Mouse (Mus musculus): ENCODE results near the gene Plcb4.

Gene Plcb4

DNA sequence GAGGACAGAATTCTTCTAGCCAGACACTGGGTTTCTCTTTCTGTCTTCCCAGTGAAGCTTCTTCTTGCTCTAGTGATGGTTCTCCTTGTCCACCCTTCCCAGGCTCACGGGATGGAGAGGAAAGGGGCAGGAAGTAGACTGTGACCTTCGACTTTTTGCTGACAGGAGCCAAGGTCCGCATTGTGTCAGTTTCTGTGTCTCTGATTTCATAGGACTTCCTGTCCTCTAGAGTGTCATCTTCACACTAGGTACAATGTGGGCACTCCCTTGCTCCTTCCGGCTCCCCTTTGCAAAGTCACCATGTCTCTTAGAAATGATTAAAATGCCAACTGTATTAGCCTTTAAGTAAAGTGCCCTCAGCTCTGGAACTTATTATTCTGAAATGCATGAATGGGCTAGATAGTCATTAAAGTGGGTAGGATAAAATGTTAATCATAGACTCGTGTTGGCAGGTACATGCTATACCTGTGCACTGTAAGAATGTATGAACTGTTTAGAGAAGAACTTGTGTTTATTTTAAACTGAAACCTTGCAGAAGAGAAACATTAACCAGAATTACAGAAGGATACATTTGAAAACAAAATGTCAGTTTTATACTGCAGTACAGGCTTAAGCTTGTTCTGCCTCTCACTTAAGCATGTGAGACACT, 152.8 kb downstream of the Plcb4 start:
- DNase-seq (ENCODE audit: low spot score), result no peak

DNA sequence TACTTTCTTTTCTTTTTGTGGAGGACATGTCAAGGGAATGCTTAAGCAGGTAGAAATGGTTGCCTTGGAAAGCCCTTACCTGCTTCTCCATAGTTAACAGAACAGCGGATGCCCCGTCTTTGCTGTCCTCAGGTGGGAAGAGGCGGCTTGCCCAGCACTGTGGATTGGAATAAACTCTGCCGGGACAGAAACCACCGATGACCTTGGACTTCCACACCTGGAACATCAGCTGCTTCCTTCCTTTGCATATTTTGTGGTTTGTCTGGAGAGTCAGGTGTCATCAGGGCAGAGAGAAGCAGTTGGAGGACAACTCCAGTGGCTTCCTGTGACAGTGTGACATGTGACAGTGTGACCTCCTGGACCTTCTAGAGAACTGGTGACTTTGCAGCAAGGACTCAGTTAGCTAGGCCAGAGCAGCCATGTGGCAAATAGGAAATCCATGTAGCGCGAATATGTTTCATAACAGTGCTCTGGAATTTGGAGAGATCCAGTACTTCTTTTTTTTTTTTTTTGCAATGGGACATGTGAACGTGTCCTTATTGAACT, 154.0 kb downstream of the Plcb4 start:
- no peak for DNase-seq (ENCODE audit: low spot score)

DNA sequence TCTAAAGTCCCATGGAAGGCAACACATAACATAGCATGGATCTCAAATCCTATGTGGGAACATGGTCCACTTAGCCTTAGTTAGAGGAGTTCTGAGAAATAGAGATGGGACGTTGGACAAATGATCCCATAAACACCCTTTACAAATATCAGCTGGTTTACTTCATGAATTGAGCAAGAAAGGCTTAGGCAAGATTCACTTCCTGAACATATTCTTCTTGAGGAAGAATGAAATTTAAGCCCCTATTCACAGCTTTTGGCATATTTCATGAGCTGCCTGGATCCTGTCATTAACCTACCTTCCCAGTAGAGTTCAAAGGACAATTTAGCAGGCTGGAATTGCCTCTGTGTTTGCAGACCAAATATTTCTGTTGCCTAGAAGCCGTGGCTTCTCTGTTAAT, 161.9 kb downstream of the Plcb4 start:
- no peak for DNase-seq (ENCODE audit: low spot score)

DNA sequence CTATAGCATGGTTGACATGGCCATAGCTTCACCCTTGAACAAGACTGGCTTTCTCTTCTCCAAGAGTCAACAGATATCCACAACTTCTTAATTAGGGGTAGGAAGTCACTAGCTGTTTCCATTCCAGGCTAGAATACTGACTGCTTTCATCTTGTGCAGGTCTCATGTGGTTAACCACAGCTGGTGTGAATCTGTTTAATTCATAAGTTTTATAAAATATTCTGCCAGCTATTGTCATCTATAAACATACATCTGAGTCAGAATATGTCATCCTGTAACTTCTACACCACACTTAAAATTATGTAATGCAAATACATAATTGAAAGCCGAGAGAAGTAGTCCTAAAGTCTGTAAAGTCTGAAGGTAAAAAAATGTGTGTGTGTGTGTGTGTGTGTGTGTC, 164.9 kb downstream of the Plcb4 start:
- DNase-seq (ENCODE audit: low spot score), result no peak

DNA sequence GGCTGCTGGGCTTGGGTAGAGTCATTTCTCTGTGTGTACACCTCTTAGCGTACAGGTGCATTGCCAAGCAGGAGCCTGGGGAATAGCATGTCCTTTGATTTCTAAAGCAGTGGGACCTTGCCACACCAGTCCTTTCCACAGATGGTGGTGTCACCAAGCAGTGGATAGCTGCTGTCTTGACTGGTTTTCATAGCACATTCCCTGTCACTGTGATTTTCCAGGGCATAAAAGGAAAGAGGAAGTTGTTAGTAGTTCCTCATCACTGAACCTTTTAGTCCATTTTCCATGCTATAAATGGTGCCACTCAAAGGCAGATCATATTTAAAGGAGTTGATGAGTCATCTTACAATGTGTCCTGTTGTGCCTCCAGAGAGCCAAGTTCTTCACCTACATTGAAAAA, 165.9 kb downstream of the Plcb4 start:
- DNase-seq (ENCODE audit: low spot score), result no peak

DNA sequence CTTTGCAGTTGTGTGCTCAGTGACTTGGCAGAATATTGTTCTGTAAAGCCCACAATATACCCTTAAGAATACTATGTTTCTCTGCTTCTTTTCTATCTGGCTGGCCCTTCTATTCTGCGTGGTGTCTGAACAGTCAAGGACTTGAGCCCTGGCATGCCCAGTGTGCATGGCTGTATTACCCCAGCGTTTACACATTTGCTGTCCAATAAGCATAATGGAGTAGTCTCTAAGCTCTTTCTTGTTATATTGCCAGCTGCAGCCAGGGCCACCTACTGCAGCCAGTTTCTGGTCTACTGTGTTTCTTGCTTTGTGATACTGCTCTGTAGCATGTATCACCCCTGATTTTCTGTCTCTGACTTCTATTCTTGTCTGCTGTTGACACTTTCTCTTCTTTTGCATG, 166.8 kb downstream of the Plcb4 start:
- no peak for DNase-seq (ENCODE audit: low spot score)

DNA sequence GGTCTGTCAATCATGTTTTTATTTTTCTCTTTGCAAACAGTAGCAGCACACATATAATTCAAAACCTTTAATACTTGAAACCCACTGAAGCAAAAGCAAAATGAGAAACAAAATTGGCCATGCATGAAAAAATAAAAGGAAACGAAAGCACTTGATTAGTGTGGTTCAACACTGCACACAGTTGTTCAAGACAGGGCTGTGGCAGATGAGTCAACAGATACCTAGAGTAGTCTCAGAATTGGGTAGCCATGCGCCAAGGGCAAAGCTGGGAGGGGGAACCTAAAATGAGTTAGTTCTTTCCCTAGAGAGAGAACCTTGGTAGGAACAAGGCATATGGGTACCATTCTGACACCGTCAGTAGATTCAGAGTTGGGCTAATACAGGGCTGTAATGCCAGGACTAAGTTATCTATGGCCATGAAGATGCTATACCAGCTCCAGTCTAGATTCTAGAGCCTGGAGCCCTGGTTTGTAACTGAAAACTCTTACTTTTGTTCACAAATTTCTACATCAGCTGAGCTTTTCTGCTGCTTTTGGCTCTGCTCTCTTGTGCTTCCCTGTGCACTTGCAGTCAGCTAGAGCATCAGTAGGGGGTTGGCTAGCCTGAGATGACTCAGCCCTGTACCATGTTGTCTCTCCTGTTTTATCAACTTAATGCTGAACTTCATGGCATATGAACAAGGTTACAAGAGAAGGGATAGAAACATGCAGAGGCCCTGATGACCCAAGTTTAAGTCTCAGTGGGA, 168.0 kb downstream of the Plcb4 start:
- peak; percentile 17 for DNase-seq (ENCODE audit: low spot score)

DNA sequence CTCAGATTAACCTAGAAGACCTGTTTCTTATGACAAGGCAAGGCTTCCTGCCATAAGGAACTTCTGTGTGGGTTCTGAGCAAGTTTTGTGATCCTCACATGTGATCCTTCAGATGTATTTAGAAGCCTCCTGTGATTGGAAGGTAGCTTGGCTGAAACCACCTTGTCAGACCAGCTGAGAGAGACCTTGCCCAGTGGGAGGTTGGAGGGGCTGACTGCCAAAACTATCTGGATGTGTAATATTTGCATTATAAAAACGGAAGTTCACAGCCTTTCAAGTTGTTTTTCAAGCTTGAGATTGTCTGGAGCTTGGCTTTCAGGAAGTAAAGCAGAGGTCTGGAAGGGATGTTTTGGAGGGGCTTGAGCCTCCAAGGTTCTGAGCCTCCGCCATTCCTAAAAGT, 169.6 kb downstream of the Plcb4 start:
- DNase-seq (ENCODE audit: low spot score), result no peak

DNA sequence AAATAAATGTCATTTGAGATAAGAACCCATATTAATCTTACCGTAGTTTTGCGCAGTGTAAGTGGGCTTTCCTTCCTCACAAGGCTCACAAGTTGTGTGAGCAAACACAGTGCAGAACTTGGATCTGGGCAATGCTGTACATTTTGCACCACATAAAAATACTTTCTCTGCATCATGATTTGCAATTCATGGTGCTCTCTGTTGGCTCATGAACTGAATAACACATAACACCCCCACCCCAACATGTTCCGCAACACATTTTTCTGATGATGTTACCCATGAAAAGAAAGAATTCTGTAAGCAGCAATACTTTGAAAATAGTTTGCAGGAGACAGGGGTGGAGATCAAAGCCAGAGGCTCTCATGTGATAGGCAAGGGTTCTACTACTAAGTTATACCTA, 174.9 kb downstream of the Plcb4 start:
- DNase-seq (ENCODE audit: low spot score), result no peak

DNA sequence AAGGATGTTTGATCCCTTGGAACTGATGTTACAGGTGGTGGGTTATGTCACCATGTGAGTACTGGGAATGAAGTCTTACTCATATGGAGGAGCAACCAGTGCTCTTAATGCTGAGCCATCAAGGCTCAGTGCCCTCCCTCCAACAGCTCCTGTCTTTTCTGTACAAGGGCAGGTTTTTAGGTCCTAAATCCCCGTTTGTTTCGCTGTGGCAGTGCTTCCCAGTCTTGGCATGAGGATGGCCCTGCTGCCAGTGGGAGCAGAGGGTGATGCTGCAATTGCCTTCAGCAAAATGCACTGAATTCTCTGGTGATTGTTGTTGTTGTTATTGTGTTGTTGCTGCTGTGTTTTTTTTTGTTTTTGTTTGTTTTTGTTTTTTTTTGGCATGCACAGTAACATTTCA, 175.6 kb downstream of the Plcb4 start:
- no peak for DNase-seq (ENCODE audit: low spot score)

DNA sequence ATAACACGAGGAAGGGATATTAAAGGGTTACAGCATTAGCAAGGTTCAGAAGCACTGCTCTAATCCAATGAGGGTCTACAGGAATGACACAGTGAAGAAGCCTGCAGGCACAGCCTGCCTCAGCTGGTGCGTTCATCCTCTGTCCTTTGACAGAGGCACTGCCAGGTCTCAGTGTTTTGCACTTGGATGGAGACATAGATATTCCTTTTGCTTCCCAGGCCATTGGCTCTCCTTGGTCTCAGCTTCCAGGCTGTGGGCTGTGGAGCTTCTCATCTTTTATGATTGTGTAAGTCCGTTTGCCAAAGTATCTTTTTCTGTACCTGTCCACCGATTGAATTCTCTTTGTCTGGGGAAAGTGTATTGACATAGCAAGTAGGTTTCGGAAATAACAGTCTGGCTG, 177.1 kb downstream of the Plcb4 start:
- DNase-seq (ENCODE audit: low spot score), result no peak

DNA sequence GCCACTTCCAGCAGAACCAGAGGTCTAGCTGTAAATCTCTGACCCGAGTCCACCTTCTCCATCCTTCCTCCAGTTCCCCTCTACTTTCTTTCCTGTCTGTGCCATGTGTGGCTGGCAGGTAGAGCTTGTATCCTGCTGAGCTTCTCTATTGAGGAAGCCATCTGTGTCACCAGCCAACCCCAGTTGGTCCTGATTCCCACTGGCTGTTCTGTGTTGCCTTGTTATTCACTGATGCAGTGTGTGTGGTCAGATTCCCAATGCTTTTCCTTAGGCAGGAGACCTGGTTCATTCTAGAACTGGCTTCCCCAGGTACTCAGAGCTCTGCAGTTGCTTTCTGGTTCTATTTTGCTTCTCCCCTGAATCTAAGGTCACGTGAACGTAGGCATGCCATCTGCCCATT, 177.6 kb downstream of the Plcb4 start:
- DNase-seq (ENCODE audit: low spot score), result no peak

DNA sequence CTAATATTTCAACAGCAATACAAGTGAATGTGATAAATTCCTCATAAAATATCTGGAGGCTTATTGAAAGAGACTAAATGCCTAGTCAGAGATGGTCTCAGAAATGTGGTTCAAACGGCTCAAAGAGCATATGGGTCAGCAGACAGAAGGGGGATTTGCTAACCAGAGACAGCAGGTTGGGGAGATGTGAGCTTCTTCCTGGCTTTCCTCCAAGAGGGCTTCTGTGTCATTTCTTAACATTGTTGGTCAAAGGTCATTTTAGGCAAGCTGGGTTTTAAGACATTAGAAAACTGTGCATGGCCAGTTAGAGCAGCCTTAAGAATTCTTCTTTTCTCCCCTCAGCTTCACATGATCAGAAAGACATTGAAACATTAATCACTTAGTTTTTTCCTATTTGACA, 178.9 kb downstream of the Plcb4 start:
- DNase-seq (ENCODE audit: low spot score), result no peak

DNA sequence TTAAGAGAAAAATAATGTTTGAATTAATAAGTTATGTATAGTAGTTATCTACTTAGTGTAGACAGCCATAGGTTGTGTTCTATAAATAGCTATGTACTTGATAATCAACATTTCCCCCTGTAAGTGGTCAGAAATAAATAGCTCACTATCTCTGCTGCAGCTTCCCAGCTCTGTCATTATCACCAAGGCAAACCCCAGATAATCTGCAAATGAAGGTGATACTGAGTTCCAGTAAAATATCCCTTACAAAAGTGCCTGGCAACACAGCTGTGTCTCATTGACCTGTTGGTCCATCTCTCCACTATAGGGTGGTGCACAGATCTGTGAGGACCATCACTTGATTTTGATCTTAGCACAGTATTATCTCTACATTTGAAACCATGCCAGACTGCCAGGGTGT, 179.3 kb downstream of the Plcb4 start:
- no peak for DNase-seq (ENCODE audit: low spot score)

DNA sequence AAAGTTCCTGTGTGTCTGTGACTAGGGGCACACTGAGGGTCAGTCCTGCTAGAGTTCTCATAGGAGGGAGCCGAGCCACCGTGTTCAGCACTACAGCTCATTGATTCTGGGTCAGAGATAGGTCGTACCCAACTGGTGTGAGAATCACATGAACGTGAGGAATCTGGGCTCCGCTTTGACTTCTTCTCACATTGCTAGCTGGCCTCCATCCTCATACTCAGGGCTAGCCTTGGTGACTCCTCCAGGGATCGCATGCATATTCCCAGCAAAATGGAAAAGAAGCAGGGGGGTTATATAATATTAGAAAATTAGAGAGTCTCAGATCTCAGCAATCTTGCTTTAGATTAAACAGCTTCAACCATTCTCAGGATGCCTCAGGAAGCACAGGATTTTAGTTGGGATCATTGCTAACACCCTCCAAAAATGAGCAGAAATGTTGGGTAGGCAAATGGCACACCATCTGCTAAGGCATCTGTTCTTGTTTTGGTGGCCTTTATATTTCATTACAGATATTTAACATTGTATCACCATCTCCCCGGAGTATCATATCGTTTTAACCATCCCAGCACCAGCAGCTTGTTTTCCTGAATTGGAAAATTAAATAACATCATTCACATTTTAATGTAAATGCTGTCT, 180.0 kb downstream of the Plcb4 start:
- no peak for DNase-seq (ENCODE audit: low spot score)

DNA sequence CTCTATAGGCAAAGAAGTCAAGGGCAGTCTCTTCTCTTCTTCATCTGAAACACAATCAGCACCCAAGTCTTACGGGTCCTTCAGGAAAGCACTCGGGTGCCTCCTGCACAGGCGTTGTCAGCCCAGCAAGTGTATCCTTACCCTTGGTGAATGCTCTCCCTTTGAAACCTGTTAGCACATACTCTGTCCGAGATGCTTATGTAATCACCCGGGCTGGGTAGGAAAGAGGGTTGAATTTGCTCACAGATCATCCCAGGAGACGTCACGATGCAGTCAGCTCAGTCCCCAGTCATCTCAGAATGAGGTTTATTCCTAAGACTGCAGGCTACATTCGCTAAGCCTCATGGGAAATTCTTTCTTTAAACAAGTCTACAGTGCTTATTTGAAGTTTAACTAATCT, 184.9 kb downstream of the Plcb4 start:
- DNase-seq (ENCODE audit: low spot score), result no peak

DNA sequence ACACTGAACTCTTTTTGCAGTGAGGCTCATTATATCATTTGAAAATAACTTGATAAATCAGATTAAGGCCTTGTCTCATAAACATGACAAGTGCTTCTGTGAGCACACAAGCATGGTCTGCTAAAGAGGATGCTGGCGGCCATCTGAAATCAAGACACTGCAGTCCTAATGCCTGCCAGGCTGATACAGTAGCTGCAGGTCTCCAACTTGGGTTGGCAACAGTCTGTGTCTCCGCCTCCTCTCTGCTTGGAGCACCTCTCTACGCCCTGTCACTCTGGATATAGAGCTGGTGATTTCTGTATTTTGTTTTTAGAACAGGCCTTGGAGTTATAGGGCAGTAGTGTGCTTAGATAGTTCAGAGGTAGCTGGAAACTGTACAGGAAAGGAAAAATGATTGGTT, 188.1 kb downstream of the Plcb4 start:
- no peak for DNase-seq (ENCODE audit: low spot score)

DNA sequence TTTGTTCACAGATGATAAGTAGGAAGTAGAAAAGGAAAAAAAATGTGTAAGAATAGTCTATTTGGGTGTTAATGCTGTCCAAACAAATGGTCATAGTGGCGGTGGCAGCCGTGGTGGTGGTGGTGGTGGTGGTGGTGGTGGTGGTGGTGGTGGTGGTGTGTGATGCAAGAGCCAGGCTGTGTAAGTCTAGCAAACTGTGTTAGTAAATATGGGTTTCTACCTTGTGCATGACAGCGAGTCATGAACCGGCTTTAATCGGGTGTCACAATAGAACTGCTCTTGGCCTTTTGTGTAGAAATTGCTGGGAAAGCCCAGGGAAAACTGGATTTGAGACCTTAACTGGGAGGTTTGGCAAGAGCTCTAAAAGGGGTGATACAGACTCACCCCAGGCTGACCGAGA, 188.9 kb downstream of the Plcb4 start:
- no peak for DNase-seq (ENCODE audit: low spot score)

DNA sequence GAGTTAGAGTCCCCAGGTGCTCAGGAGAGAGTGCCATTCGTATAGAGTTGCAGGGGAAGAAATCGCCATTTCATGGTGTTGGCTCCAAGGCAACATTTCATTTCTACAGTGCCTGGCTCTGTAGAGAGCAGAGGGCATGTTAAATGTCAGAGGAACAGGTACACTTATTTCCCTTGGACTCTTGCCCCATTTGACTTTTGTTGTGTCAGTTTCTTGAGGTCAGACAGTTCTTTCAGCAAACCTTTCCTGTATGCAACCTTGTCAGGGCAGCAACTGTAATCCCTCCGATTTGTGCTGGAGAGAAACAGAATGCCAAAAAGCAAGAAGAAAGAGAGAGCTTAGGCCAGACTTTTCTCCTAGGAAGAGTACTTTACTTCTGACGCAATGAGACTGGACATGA, 189.4 kb downstream of the Plcb4 start:
- no peak for DNase-seq (ENCODE audit: low spot score)

DNA sequence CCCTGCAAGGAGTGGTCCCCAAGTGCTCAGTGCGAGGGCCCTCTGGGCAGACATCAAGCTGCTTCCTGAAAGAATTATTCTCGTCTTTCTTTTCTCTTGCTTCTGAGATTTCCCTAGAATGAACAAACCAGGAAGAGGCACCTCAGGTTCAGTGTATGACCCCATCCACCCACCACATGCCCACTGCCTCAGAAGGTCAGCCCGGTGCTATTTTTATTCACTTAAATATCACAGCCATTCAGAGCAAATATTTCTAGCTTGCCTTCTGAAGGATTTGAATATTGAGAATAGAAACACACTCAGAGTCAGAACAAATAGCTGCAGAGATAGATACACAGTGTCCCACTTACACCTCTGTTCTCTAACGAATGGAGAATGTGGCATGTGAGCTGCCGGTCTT, 193.2 kb downstream of the Plcb4 start:
- DNase-seq (ENCODE audit: low spot score), result no peak

DNA sequence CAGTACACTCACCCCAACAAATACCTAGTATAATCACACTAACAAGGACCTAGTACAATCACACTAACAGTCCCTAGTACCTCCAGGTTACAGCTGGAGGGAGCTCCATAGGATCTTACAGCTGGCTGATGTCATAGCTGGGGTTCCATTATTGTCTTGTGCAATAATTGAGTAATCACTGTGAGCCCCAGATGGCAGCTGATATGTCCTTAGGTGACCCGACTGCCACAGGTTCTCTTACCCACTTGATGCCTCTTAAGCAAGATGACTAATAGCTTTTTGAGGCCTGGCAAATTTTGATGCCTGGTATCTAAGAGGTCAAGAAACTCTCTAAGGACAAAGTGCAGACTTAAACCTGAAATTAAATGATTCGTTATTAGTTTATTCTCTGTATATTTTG, 194.3 kb downstream of the Plcb4 start:
- no peak for DNase-seq (ENCODE audit: low spot score)

DNA sequence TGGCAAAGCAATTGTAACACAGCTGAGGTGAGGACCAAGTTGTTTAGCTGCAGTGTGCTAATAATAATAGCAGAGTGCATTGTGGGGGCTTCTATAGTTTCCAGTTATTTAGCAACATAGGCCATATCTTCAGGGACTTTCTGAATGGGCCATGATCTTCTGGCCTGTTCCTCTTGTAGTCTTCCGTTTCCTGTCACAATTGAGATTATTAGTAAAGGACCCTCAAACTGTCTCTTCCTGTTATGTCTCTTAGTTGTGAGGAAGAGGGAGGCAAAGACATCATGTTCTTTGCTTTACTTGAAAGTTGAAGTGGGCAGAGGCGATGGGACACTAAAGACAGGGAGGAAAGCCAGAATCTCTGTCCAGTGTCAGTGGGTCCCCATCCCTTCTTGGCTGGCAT, 195.2 kb downstream of the Plcb4 start:
- no peak for DNase-seq (ENCODE audit: low spot score)

DNA sequence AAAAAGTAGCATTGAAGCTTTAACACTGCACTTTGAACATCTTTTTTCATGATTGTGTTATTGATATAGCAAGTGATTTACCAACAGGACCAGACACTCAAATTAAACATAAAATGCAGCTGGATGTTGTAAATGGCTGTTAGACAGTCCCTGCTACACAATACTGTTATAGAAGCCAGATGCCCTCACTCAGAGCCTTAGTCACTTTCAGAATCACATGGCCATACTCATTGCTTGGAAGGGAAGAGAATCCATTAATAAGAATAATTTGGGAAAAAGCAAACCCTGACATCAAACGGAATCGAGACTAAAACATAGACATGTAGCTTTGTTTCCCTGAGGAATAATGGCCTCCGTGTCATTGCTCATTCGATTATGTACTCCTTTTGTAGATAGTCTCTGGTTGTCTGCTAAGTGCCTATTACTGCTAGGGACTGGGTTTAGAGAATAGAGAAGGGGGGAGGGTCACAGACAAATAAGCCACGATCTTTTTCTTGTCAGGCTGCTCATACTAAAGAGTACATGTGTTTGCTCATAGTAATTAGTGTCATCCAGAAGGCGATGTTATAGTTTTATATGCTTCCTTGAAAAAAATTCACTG, 197.2 kb downstream of the Plcb4 start:
- no peak for DNase-seq (ENCODE audit: low spot score)
